Mouse (Mus musculus): ENCODE data around the gene Ptprn2.

Ptprn2 gene

DNA sequence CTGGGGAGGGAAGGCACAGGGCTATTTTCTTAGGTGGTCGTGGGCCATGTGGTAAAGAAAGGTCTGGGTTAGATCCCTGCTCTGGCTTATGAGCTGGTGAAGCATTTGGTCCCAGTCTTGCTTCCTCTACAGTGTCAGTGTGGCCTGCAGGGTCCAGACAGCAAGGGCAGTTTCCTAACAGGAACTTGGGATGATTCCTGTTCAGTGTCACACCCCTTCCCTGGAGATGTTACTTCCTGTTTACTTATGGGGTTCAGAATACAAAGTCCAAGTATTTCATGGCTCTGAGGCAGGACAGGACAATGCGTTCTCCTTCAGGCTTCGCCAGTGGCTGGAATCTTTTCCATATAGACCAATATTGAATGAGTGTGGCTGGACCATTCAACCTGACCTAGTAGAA is 741.7 kb downstream of the Ptprn2 start:
- DNase-seq (ENCODE audit: low read depth): no peak

GRCm38 (mm10) chr12:117229442-117229841 is 743.9 kb downstream of the Ptprn2 start:
- DNase-seq (ENCODE audit: low read depth): no peak

GRCm38 (mm10) chr12:117230282-117230681 is 744.8 kb downstream of the Ptprn2 start:
- no peak for DNase-seq (ENCODE audit: low read depth)

GRCm38 (mm10) chr12:117231850-117232249 is 746.3 kb downstream of the Ptprn2 start:
- DNase-seq (ENCODE audit: low read depth): no peak

GRCm38 (mm10) chr12:117235114-117235513 is 749.6 kb downstream of the Ptprn2 start:
- no peak for DNase-seq (ENCODE audit: low read depth)

- no peak for DNase-seq (ENCODE audit: low read depth)
These were observed 750.7 kb downstream of the Ptprn2 start for GRCm38 (mm10) chr12:117236020-117236734.

DNA sequence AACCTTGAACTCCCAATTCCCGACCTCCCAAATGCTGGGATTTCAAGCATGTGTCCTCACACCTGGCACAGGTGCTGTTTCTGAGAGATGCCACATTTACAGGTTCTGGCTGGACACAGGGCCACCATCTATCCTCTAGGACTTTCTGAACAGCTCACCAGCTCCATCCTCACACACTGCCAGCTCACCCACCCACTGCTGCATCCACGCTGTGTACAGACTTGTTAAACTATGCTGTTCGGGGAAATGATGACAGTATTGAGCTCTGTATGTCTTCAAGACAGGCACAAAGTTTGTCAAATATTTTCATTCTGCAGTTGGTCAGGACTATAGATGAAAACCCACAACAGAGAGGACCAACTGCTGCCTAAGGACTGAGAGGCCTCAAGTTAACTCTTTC is 751.5 kb downstream of the Ptprn2 start:
- DNase-seq (ENCODE audit: low read depth): no peak

DNA sequence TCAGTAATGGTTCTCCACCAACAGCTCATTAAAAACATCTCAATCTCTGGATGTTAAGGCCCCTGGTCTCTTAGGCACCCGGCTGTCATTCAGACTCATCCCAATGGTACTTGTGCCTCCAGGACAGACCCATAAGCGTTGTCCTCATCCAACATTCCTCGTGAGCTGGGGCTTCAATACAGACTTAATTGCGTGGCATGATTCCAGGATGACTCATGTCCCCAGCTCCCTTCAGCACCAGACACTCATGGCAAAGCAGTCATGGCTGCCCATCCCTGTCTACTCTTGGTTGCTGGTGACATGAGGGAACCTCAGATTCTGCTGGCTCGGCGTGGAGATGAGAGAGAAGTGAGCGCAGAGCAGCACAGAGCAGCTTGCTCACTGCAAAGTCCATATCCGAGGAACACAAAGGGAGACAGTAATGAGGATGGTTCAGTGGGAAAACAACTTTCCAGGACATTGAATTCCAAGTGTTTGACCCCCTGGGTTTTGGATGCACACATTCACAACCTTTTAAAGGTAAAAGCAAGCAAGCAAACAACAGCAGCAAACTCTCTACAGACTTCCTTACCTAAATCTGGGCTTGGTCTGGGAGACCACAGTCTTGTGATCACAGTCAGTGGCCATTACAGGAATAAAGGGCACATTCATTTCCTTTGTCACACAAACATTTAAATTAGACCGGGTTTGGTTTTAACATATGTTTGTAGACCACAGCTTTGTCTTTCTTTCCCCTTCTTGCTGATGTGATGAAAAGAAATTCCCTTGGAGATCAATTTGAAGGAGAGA is 754.6 kb downstream of the Ptprn2 start:
- no peak for DNase-seq (ENCODE audit: low read depth)

DNA sequence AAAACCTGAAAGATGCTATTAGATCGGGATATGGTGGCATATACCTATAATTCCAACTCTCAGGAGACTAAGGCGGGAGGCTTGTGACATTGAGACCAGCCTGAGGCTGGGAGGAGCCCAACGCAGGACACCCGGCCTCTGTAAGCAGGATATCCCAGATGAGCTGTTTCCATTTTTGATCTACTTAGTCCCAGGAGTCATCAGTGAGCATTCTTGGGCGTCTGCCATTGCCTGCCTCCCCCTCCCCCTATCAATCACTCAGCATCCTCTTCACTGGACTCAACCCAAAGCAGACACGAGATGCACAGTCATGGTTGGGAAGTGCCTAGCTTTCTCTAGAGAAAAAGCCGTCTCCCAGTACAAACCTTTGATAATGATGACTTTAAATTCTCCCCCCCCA is 756.7 kb downstream of the Ptprn2 start:
- DNase-seq (ENCODE audit: low read depth): no peak

DNA sequence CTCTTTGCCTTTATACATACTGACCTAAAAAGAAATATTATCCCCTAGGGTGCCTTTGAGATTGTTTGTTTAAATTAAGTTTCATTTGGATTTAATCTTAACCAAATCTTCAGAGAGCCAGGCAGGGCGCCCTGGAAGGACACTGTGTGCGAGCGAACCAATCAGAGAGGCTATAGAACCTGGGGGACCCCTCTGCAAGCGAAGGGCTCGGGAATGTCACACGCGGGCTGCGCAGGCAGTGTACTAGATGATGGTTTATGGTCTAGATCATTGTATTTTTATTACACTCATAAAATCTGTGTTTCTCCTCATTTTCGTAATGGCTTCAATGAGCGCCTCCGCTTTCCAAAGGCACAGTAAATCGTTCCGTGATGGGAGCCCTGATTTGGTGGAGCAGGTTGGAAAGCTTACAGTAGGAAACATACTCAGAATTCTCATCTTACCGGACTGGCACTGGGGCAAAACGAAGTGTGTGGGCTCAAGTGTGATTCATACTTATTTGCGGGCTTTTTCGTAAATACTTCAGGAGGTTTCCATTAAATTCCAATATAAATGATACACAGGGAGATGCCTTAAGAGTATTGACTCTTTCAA is 760.5 kb downstream of the Ptprn2 start:
- no peak for DNase-seq (ENCODE audit: low read depth)

GRCm38 (mm10) chr12:117250465-117250864 is 764.9 kb downstream of the Ptprn2 start:
- no peak for DNase-seq (ENCODE audit: low read depth)

DNA sequence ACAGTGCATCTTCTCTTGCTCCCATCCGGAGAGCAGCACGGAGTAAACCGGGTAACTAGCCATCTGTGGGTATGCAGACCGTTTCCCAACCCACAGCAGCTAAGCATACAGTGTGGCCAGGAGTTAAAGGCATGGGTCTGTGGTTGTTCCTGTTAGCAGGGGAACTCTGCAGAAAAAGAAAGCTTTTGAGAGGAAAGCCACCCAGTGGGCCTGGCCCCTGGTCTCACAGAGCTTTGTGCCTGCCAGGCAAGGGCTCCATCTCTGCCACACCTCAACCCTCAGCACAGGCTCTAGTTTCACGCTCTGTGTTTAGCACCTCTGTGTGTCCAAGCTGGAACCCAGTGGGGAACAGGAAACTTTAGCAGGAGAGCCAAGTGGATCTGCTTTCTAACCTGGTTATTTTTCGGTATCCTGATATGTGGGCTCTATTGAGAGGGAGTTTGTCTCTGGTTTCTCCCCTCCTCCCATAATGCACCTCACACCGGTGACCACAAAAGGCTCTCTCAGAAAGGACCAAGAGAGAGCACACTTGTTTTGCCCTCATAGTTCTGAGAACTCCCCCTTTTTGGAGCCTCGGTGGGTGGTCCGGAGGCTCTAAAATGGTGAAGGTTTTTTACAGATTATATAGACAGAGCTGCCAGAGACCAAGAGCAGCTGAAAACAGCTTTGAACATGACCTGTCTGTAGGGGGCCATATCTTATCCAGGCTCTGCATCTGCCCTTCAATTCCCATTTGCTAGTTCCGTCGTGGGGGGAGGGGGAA is 766.3 kb downstream of the Ptprn2 start:
- DNase-seq (ENCODE audit: low read depth): no peak

- no peak for DNase-seq (ENCODE audit: low read depth)
These were observed 766.9 kb downstream of the Ptprn2 start for GRCm38 (mm10) chr12:117252426-117252779.

- no peak for DNase-seq (ENCODE audit: low read depth)
These were observed 768.8 kb downstream of the Ptprn2 start for GRCm38 (mm10) chr12:117254356-117254755.

DNA sequence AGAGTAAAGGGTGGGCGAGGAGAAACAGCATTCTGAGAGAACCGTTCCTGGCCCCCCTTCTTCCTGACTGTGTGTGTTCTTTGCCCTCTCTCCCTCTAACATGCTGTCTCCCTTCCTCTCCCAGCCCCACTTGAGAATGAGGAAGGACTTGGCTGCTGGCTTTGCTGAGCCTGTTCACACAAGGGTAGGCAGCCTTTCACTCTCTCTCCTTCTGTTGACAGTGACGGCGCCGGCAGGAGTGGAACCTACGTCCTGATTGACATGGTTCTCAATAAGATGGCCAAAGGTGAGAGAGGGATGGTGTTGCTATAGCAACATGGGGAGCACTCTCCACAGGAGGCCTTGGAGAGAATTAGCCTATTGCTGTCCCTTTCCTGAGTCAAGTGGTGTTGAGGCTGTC is 769.8 kb downstream of the Ptprn2 start:
- DNase-seq (ENCODE audit: low read depth): no peak

DNA sequence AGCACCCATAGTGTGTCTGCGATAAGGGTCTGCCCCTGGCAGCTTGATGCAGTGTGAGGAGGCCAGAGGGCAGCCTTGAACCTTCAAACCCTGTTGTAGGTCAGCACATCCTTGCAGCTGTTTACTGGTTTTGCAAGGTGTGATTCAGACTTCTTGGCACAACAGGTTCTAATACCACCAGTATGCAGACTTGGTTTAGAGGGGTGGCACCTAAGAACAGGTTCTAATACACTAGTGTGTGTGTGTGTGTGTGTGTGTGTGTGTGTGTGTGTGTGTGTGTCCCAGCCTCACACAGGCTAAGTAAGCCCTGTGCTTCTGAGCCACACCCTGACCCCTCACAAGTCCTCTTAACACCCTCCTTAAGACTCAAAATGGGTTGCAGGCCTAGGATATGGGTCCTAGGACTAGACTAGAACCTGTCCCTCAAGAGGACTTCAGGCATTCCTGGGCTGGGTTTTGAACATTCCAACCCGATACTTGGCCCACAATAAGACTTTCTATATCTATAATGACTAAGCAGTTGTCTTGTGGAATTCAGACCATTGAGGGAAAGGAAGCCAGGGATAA is 770.3 kb downstream of the Ptprn2 start:
- no peak for DNase-seq (ENCODE audit: low read depth)

DNA sequence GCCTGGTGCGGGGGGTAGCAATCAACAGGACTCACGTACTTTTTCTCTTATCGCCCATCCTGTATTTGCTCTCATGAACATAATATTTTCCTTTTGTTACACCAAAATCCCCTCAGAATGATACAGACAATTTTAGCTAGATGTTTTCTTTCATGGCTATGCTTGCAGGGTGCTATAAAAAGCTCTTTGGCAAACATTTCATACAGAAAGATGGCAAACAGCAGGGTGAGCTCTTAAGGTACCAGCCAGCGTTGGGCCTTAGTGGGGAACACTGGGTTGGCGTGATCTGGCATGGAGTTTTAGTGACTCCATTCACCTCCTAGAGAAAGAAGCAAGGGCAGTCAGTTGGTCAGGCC is 771.3 kb downstream of the Ptprn2 start:
- no peak for DNase-seq (ENCODE audit: low read depth)

DNA sequence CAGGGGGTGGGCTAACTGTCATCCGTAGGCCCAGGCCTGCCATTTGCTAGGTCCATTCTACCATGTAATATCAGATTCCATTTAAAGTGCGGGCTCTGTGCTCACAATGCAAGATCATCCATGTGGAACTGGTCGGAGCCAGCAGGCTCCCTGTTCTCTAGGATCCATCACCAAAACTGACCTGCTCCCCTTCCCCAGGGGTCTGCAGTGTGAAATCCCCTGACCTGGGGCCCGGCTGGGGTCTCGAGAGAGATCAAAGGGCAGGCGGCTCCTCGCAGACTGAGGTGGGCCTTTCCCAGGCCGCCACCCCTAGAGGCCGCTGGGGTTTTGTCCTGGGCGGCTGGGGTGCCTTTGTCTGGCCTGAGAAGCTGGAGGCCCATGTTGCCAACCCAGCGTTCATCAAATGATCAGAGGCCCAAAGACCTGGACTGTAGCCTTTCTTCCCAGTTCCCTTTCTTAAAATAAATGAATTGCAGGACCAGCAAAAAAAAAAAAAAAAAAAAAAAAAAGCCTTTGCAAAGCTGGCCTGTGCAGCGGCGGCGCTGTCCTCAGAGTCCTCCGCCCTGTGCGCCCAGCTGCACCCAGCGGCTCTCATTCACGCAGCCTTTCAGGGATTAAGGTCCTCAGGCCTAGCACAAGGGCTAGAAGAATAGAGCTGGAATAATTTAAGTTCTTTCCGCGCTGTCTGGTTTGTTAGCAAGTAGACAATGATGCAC is 771.8 kb downstream of the Ptprn2 start:
- DNase-seq (ENCODE audit: low read depth): no peak

DNA sequence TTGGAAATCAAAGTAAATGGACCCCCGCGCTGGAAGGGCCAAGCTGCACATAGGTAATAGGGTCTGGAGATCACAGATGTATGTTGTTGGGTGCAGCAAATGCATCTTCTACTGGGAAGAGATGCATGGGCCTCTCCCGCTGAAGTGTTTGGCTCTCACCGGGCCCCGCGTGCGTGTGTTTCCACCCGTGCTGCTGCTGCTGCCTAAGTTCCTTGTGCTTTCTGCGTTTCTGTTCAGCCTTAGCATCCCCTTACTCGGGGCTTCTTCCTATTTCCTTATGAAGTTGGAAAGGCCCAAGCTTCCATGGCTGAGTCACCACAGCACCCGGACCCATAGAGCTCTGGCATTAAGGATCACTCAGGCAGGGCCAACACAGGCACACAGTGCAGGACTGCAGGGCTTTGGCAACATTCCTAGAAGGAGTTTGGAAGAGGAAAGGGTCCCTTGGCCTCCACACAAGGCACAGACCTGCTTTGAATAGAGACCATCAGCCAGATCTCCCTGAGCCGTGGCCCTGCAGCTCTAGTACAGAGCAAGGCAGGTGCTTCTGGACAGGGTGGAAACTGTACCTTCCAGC is 772.5 kb downstream of the Ptprn2 start:
- DNase-seq (ENCODE audit: low read depth): no peak

GRCm38 (mm10) chr12:117260391-117261164 is 775.1 kb downstream of the Ptprn2 start:
- DNase-seq (ENCODE audit: low read depth): no peak

- DNase-seq (ENCODE audit: low read depth): no peak
These were observed 775.6 kb downstream of the Ptprn2 start for GRCm38 (mm10) chr12:117261165-117261440.
